Mouse (Mus musculus): Measurements from ENCODE around the gene Sept9. TPM values are rescaled to one million over a fixed set of nuclear protein-coding genes. Genes with fewer than 3 reads are reported as not detected.
A peak's percentile ranks its signal among the peaks of the same experiment; 100 is the strongest.

Gene Sept9
- total and polyA plus RNA-seq, 3 experiments, result 115 to 469 (median 292) TPM

GRCm38 (mm10) chr11:117179902-117180301, 19.6 kb upstream of the Sept9 start:
- no peak for TF ChIP-seq GATA1 (IDR thresholded peaks at IDR 0.05; ENCODE audit: borderline replicate concordance, low read length)
- no peak for TF ChIP-seq TAL1 (conservative IDR thresholded peaks at IDR 0.05; ENCODE audit: low read depth, low read length)
- TF ChIP-seq CTCF (IDR thresholded peaks at IDR 0.05; ENCODE audit: low read depth, low read length), result peak; percentile 59; the same call in 1 of the 2 replicates
- TF ChIP-seq GATA2 (IDR thresholded peaks at IDR 0.05; ENCODE audit: borderline replicate concordance, low read depth, low read length), result no peak
- no peak for TF ChIP-seq POLR2AphosphoS5 (IDR thresholded peaks at IDR 0.05; ENCODE audit: insufficient replicate concordance, low read depth, low read length)
- Histone ChIP-seq H3K36me3 (replicated peaks) (no peaks in the 10 kb centered on the region), H3K9me3 (replicated peaks) (peaks cover 22% of the 10 kb centered on the region), H3K4me1 (ENCODE audit: insufficient read depth, low read depth, low read length) (peaks cover 14% of the 10 kb centered on the region), H3K4me3 (ENCODE audit: low read depth, low read length) (no peak overlapping the region), H3K27me3 (ENCODE audit: insufficient read depth, low read length) (peaks cover 16% of the 10 kb centered on the region)
- no peak for DNase-seq (ENCODE audit: low spot score)
- ATAC-seq (ENCODE audit: extremely low read depth, insufficient number of reproducible peaks, low FRiP score, poor library complexity, severe bottlenecking), result no peak

- DNase-seq (ENCODE audit: low spot score), result no peak
- TF ChIP-seq CTCF (IDR thresholded peaks at IDR 0.05; ENCODE audit: low read depth, low read length), result no peak
- no peak for TF ChIP-seq GATA1 (IDR thresholded peaks at IDR 0.05; ENCODE audit: borderline replicate concordance, low read length)
- TF ChIP-seq GATA2 (IDR thresholded peaks at IDR 0.05; ENCODE audit: borderline replicate concordance, low read depth, low read length), result no peak
- TF ChIP-seq TAL1 (conservative IDR thresholded peaks at IDR 0.05; ENCODE audit: low read depth, low read length), result no peak
- no peak for TF ChIP-seq POLR2AphosphoS5 (IDR thresholded peaks at IDR 0.05; ENCODE audit: insufficient replicate concordance, low read depth, low read length)
- H3K4me3 ChIP-seq (ENCODE audit: low read depth, low read length), result no peak overlapping the region
- H3K9me3 ChIP-seq (replicated peaks), result peaks cover 22% of the 10 kb centered on the region
- no peaks in the 10 kb centered on the region for H3K4me1 ChIP-seq (ENCODE audit: insufficient read depth, low read depth, low read length)
- no peaks in the 10 kb centered on the region for H3K36me3 ChIP-seq (replicated peaks)
- H3K27me3 ChIP-seq (ENCODE audit: insufficient read depth, low read length), result peaks cover 24% of the 10 kb centered on the region
- no peak for ATAC-seq (ENCODE audit: extremely low read depth, insufficient number of reproducible peaks, low FRiP score, poor library complexity, severe bottlenecking)
These were observed 16.7 kb upstream of the Sept9 start for GRCm38 (mm10) chr11:117182808-117183207.

GRCm38 (mm10) chr11:117183299-117183698, 16.2 kb upstream of the Sept9 start:
- DNase-seq (ENCODE audit: low spot score), result no peak
- TF ChIP-seq POLR2AphosphoS5 (IDR thresholded peaks at IDR 0.05; ENCODE audit: insufficient replicate concordance, low read depth, low read length), result no peak
- TF ChIP-seq TAL1 (conservative IDR thresholded peaks at IDR 0.05; ENCODE audit: low read depth, low read length), result no peak
- TF ChIP-seq CTCF (IDR thresholded peaks at IDR 0.05; ENCODE audit: low read depth, low read length), result no peak
- no peak for TF ChIP-seq GATA1 (IDR thresholded peaks at IDR 0.05; ENCODE audit: borderline replicate concordance, low read length)
- TF ChIP-seq GATA2 (IDR thresholded peaks at IDR 0.05; ENCODE audit: borderline replicate concordance, low read depth, low read length), result no peak
- no peaks in the 10 kb centered on the region for H3K4me1 ChIP-seq (ENCODE audit: insufficient read depth, low read depth, low read length)
- H3K27me3 ChIP-seq (ENCODE audit: insufficient read depth, low read length), result peaks cover 26% of the 10 kb centered on the region
- no peak overlapping the region for H3K4me3 ChIP-seq (ENCODE audit: low read depth, low read length)
- no peak for ATAC-seq (ENCODE audit: extremely low read depth, insufficient number of reproducible peaks, low FRiP score, poor library complexity, severe bottlenecking)
- peaks cover 22% of the 10 kb centered on the region for H3K9me3 ChIP-seq (replicated peaks)
- H3K36me3 ChIP-seq (replicated peaks), result no peaks in the 10 kb centered on the region

- no peak for DNase-seq (ENCODE audit: low spot score)
- Histone ChIP-seq H3K36me3 (replicated peaks) (no peaks in the 10 kb centered on the region), H3K4me1 (ENCODE audit: insufficient read depth, low read depth, low read length) (no peaks in the 10 kb centered on the region), H3K27me3 (ENCODE audit: insufficient read depth, low read length) (peaks cover 28% of the 10 kb centered on the region), H3K9me3 (replicated peaks) (peaks cover 22% of the 10 kb centered on the region), H3K4me3 (ENCODE audit: low read depth, low read length) (no peak overlapping the region)
- no peak for ATAC-seq (ENCODE audit: extremely low read depth, insufficient number of reproducible peaks, low FRiP score, poor library complexity, severe bottlenecking)
- no peak for TF ChIP-seq CTCF (IDR thresholded peaks at IDR 0.05; ENCODE audit: low read depth, low read length)
- TF ChIP-seq TAL1 (conservative IDR thresholded peaks at IDR 0.05; ENCODE audit: low read depth, low read length), result no peak
- no peak for TF ChIP-seq GATA1 (IDR thresholded peaks at IDR 0.05; ENCODE audit: borderline replicate concordance, low read length)
- no peak for TF ChIP-seq GATA2 (IDR thresholded peaks at IDR 0.05; ENCODE audit: borderline replicate concordance, low read depth, low read length)
- TF ChIP-seq POLR2AphosphoS5 (IDR thresholded peaks at IDR 0.05; ENCODE audit: insufficient replicate concordance, low read depth, low read length), result no peak
These were observed 15.6 kb upstream of the Sept9 start for GRCm38 (mm10) chr11:117183841-117184240.

- H3K4me1 ChIP-seq (ENCODE audit: insufficient read depth, low read depth, low read length), result no peaks in the 10 kb centered on the region
- no peaks in the 10 kb centered on the region for H3K36me3 ChIP-seq (replicated peaks)
- DNase-seq (ENCODE audit: low spot score) (no peak), ATAC-seq (ENCODE audit: extremely low read depth, insufficient number of reproducible peaks, low FRiP score, poor library complexity, severe bottlenecking) (no peak)
- H3K27me3 ChIP-seq (ENCODE audit: insufficient read depth, low read length), result peaks cover 28% of the 10 kb centered on the region
- TF ChIP-seq POLR2AphosphoS5 (IDR thresholded peaks at IDR 0.05; ENCODE audit: insufficient replicate concordance, low read depth, low read length) (no peak), GATA1 (IDR thresholded peaks at IDR 0.05; ENCODE audit: borderline replicate concordance, low read length) (no peak), GATA2 (IDR thresholded peaks at IDR 0.05; ENCODE audit: borderline replicate concordance, low read depth, low read length) (no peak), TAL1 (conservative IDR thresholded peaks at IDR 0.05; ENCODE audit: low read depth, low read length) (no peak), CTCF (IDR thresholded peaks at IDR 0.05; ENCODE audit: low read depth, low read length) (no peak)
- no peak overlapping the region for H3K4me3 ChIP-seq (ENCODE audit: low read depth, low read length)
- H3K9me3 ChIP-seq (replicated peaks), result peaks cover 16% of the 10 kb centered on the region
These were observed 14.2 kb upstream of the Sept9 start for GRCm38 (mm10) chr11:117185076-117185933.

- no peak for TF ChIP-seq CTCF (IDR thresholded peaks at IDR 0.05; ENCODE audit: low read depth, low read length)
- no peak for TF ChIP-seq POLR2AphosphoS5 (IDR thresholded peaks at IDR 0.05; ENCODE audit: insufficient replicate concordance, low read depth, low read length)
- TF ChIP-seq GATA2 (IDR thresholded peaks at IDR 0.05; ENCODE audit: borderline replicate concordance, low read depth, low read length), result no peak
- no peak for ATAC-seq (ENCODE audit: extremely low read depth, insufficient number of reproducible peaks, low FRiP score, poor library complexity, severe bottlenecking)
- no peak for DNase-seq (ENCODE audit: low spot score)
- H3K4me3 ChIP-seq (ENCODE audit: low read depth, low read length), result no peak overlapping the region
- peaks cover 50% of the 10 kb centered on the region for H3K27me3 ChIP-seq (ENCODE audit: insufficient read depth, low read length)
- H3K36me3 ChIP-seq (replicated peaks), result no peaks in the 10 kb centered on the region
- H3K9me3 ChIP-seq (replicated peaks), result no peaks in the 10 kb centered on the region
- H3K4me1 ChIP-seq (ENCODE audit: insufficient read depth, low read depth, low read length), result no peaks in the 10 kb centered on the region
These were observed 7.9 kb upstream of the Sept9 start for GRCm38 (mm10) chr11:117191524-117191923.

Measured in G1E (cell line).